Mouse (Mus musculus) heart, postnatal 0 days (tissue): ENCODE data around the gene BC048562.

ENCODE experiments used
- CTCF ChIP-seq: IDR thresholded peaks from 2 replicates; pipeline ENCODE4 v1.5.1; 2016; ENCODE audit warnings: antibody characterized with exemption, control low read depth, low read depth
- EP300 ChIP-seq: IDR thresholded peaks from 2 replicates; pipeline ENCODE4 v1.6.1; 2016; ENCODE audit warnings: antibody characterized with exemption, low read depth

DNA sequence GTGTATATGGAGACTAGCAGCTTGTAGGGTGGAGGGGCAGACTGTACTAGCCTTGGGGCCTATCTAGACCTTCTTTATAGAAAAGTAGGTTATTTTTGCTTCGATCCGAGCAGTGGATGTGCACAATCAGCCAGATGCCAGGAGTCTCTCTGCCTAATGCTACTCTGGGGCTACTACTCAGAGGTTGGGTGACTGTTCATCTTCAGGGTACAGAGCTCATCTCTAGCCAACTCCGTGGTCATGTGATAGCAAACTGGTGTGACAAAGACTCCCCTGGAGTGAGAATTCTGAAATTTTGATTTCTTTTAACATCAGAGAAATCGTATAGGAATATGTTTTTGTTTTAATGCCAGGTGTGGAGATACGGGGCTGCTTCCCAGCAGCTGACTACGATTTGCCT, 16.6 kb downstream of the BC048562 start:
- TF ChIP-seq CTCF (no peak), EP300 (peak; percentile 31; the same call in 1 of the 2 replicates)
